Mouse (Mus musculus) CH12.LX (cell line): Measurements from ENCODE around the gene Cptp. TPM values are rescaled to one million over a fixed set of nuclear protein-coding genes. Genes with fewer than 3 reads are reported as not detected.

ENCODE experiments used
- DNase-seq: peaks from one replicate; pipeline ENCODE4 v3.0.0-alpha.2; 2013; ENCODE audit errors: extremely low read depth
- H3K27ac ChIP-seq: 2 replicates; pipeline ENCODE4 v1.5.1; 2012; ENCODE audit warnings: low read depth, mild to moderate bottlenecking, control low read depth, moderate library complexity; ENCODE audit not compliant: insufficient read depth
- H3K27me3 ChIP-seq: replicated peaks from 2 replicates; pipeline ENCODE3; 2012; ENCODE audit warnings: inconsistent platforms
- H3K36me3 ChIP-seq, 2 experiments: replicated peaks in 1 of 2; 2 replicates each; pipeline versions ENCODE3 to v1.6.1; 2012; ENCODE audit warnings: inconsistent platforms in 1 of 2, low read length in 1 of 2, mild to moderate bottlenecking in 1 of 2, mixed read lengths in 1 of 2, moderate library complexity in 1 of 2; ENCODE audit not compliant: control insufficient read depth in 1 of 2, insufficient read depth in 1 of 2
- H3K4me1 ChIP-seq, 2 experiments: 2 replicates each; pipeline ENCODE4 v1.6.1; 2012; ENCODE audit warnings: inconsistent platforms in 1 of 2, moderate library complexity in 1 of 2; ENCODE audit not compliant: insufficient read depth in 2 of 2, control insufficient read depth in 1 of 2
- H3K4me2 ChIP-seq: 2 replicates; pipeline ENCODE4 v1.6.1; 2012; ENCODE audit warnings: low read depth, mild to moderate bottlenecking, control low read depth; ENCODE audit not compliant: poor library complexity, insufficient read depth, severe bottlenecking
- H3K4me3 ChIP-seq, 3 experiments: fragments of 150-350 bp in 1 of 3; sonication (generic) in 1 of 3; replicated peaks in 1 of 3; 2 replicates each; pipeline versions ENCODE3 to v1.5.1; 2011 to 2012; ENCODE audit warnings: low read depth in 2 of 3, low read length in 2 of 3, mild to moderate bottlenecking in 2 of 3, moderate library complexity in 2 of 3, control low read depth in 1 of 3, improper control_type of control experiment in 1 of 3, inconsistent platforms in 1 of 3, mixed read lengths in 1 of 3; ENCODE audit not compliant: poor library complexity in 1 of 3
- H3K79me2 ChIP-seq: replicated peaks from 2 replicates; pipeline ENCODE4 v1.6.1; 2012; ENCODE audit warnings: mild to moderate bottlenecking, moderate library complexity; ENCODE audit not compliant: control insufficient read depth, poor library complexity, insufficient read depth, severe bottlenecking; ENCODE audit errors: extremely low read depth
- H3K9ac ChIP-seq: 2 replicates; pipeline ENCODE4 v1.6.1; 2012; ENCODE audit warnings: low read depth, mild to moderate bottlenecking, control low read depth, moderate library complexity; ENCODE audit not compliant: insufficient read depth
- H3K9me3 ChIP-seq: replicated peaks from 2 replicates; pipeline ENCODE3; 2012; ENCODE audit warnings: low read length, inconsistent platforms, mixed read lengths
- CHD1 ChIP-seq: IDR thresholded peaks from 2 replicates; pipeline ENCODE4 v1.6.1; 2012; ENCODE audit warnings: low read depth, low read length, improper control_type of control experiment, inconsistent platforms
- CTCF ChIP-seq, 2 experiments: IDR thresholded peaks in 1 of 2; conservative IDR thresholded peaks in 1 of 2; 2 replicates each; pipeline ENCODE4 v1.5.1; 2011 to 2012; ENCODE audit warnings: low read depth in 2 of 2, low read length in 2 of 2, improper control_type of control experiment in 1 of 2, inconsistent platforms in 1 of 2, mild to moderate bottlenecking in 1 of 2, moderate library complexity in 1 of 2
- E2F4 ChIP-seq: IDR thresholded peaks from 2 replicates; pipeline ENCODE4 v1.6.1; 2011; ENCODE audit warnings: low read depth, low read length, improper control_type of control experiment; ENCODE audit not compliant: insufficient replicate concordance
- ELF1 ChIP-seq: IDR thresholded peaks from 2 replicates; pipeline ENCODE4 v1.6.1; 2014; ENCODE audit warnings: low read depth, mild to moderate bottlenecking, inconsistent platforms, low read length, improper control_type of control experiment
- EP300 ChIP-seq: IDR thresholded peaks from 2 replicates; pipeline ENCODE4 v1.6.1; 2011; ENCODE audit warnings: low read length, improper control_type of control experiment
- ETS1 ChIP-seq: conservative IDR thresholded peaks from 2 replicates; pipeline ENCODE4 v1.6.1; 2012; ENCODE audit warnings: low read depth, mild to moderate bottlenecking, inconsistent platforms, low read length, improper control_type of control experiment, moderate library complexity
- HCFC1 ChIP-seq: IDR thresholded peaks from 2 replicates; pipeline ENCODE4 v1.6.1; 2012; ENCODE audit warnings: low read depth, mild to moderate bottlenecking, inconsistent platforms, low read length, improper control_type of control experiment
- JUN ChIP-seq: IDR thresholded peaks from 2 replicates; pipeline ENCODE4 v1.6.1; 2011; ENCODE audit warnings: low read depth, mild to moderate bottlenecking, low read length, improper control_type of control experiment, moderate library complexity; ENCODE audit not compliant: insufficient read depth
- JUND ChIP-seq: conservative IDR thresholded peaks from 2 replicates; pipeline ENCODE4 v1.6.1; 2011; ENCODE audit warnings: low read depth, low read length, improper control_type of control experiment
- KAT2A ChIP-seq: IDR thresholded peaks from 2 replicates; pipeline ENCODE4 v1.6.1; 2012; ENCODE audit warnings: low read length, improper control_type of control experiment, inconsistent platforms; ENCODE audit not compliant: insufficient replicate concordance
- MAX ChIP-seq: IDR thresholded peaks from 2 replicates; pipeline ENCODE4 v1.6.1; 2011; ENCODE audit warnings: low read length, improper control_type of control experiment
- MAZ ChIP-seq: IDR thresholded peaks from 2 replicates; pipeline ENCODE4 v1.6.1; 2012; ENCODE audit warnings: low read depth, mild to moderate bottlenecking, inconsistent platforms, low read length, improper control_type of control experiment, moderate library complexity
- MEF2A ChIP-seq: IDR thresholded peaks from 2 replicates; pipeline ENCODE4 v1.6.1; 2014; ENCODE audit warnings: low read depth, mild to moderate bottlenecking, inconsistent platforms, low read length, improper control_type of control experiment, borderline replicate concordance
- MXI1 ChIP-seq: IDR thresholded peaks from 2 replicates; pipeline ENCODE4 v1.6.1; 2011; ENCODE audit warnings: mild to moderate bottlenecking, low read depth, low read length, improper control_type of control experiment
- NRF1 ChIP-seq: IDR thresholded peaks from 2 replicates; pipeline ENCODE4 v1.6.1; 2014; ENCODE audit warnings: low read depth, mild to moderate bottlenecking, inconsistent platforms, low read length, improper control_type of control experiment, moderate library complexity
- PAX5 ChIP-seq: IDR thresholded peaks from 2 replicates; pipeline ENCODE4 v1.6.1; 2012; ENCODE audit warnings: low read length, inconsistent platforms, mixed read lengths
- POLR2AphosphoS2 ChIP-seq: IDR thresholded peaks from 2 replicates; pipeline ENCODE4 v1.6.1; 2011; ENCODE audit warnings: low read depth, low read length, improper control_type of control experiment
- RAD21 ChIP-seq: IDR thresholded peaks from 2 replicates; pipeline ENCODE4 v1.6.1; 2011; ENCODE audit warnings: low read depth, mild to moderate bottlenecking, low read length, improper control_type of control experiment, moderate library complexity
- RCOR1 ChIP-seq: conservative IDR thresholded peaks from 2 replicates; pipeline ENCODE4 v1.6.1; 2012; ENCODE audit warnings: low read depth, mild to moderate bottlenecking, inconsistent platforms, low read length, improper control_type of control experiment
- SMC3 ChIP-seq: IDR thresholded peaks from 2 replicates; pipeline ENCODE4 v1.6.1; 2011; ENCODE audit warnings: low read depth, low read length, improper control_type of control experiment
- TBP ChIP-seq: conservative IDR thresholded peaks from 2 replicates; pipeline ENCODE4 v1.6.1; 2011; ENCODE audit warnings: low read depth, low read length, improper control_type of control experiment
- TCF12 ChIP-seq: IDR thresholded peaks from 2 replicates; pipeline ENCODE4 v1.6.1; 2014; ENCODE audit warnings: low read depth, mild to moderate bottlenecking, inconsistent platforms, low read length, improper control_type of control experiment
- USF1 ChIP-seq: IDR thresholded peaks from 2 replicates; pipeline ENCODE4 v1.6.1; 2014; ENCODE audit warnings: low read depth, mild to moderate bottlenecking, inconsistent platforms, low read length, improper control_type of control experiment
- ZKSCAN1 ChIP-seq: IDR thresholded peaks from 2 replicates; pipeline ENCODE4 v1.6.1; 2012; ENCODE audit warnings: low read depth, inconsistent platforms, low read length, improper control_type of control experiment, borderline replicate concordance
- ZMIZ1 ChIP-seq: IDR thresholded peaks from 2 replicates; pipeline ENCODE4 v1.6.1; 2012; ENCODE audit warnings: low read depth, mild to moderate bottlenecking, inconsistent platforms, low read length, improper control_type of control experiment
- ZNF384 ChIP-seq: IDR thresholded peaks from 2 replicates; pipeline ENCODE4 v1.6.1; 2012; ENCODE audit warnings: low read depth, low read length, improper control_type of control experiment, inconsistent platforms
- dilution Hi-C: fragments of 300-500 bp; cut with MboI; formaldehyde crosslinking; loops from 2 replicates; pipeline ENCODE4 v1.14.3; 2020; ENCODE audit warnings: low sequenced_read_pairs; ENCODE audit not compliant: extremely low pct_unique_long_range_greater_than_20kb, extremely low pct_ligation_motif_present
- in situ Hi-C: fragments of 300-500 bp; cut with MboI; formaldehyde crosslinking; loops from 3 replicates; pipeline ENCODE4 v1.14.3; 2019; ENCODE audit warnings: low sequenced_read_pairs, low pct_ligation_motif_present, low pct_unique_long_range_greater_than_20kb, mixed read lengths
- polyA plus RNA-seq: library from polyadenylated mRNA; unstranded; fragments of >175 nt; gene quantifications from 2 replicates; pipeline ENCODE4 v1.2.1, GENCODE M21; 2012; ENCODE audit warnings: low read depth; ENCODE audit not compliant: insufficient read length
- total RNA-seq, 2 experiments: library from RNA; depleted of rRNA; stranded (reverse); fragments of 300-350 nt in 1 of 2; fragments of >200 nt in 1 of 2; gene quantifications; 2 replicates each; pipeline ENCODE4 v1.2.3; 2012 to 2014

Gene Cptp
- total and polyA plus RNA-seq, 3 experiments = 9.0 to 15.5 (median 12.1) TPM

DNA sequence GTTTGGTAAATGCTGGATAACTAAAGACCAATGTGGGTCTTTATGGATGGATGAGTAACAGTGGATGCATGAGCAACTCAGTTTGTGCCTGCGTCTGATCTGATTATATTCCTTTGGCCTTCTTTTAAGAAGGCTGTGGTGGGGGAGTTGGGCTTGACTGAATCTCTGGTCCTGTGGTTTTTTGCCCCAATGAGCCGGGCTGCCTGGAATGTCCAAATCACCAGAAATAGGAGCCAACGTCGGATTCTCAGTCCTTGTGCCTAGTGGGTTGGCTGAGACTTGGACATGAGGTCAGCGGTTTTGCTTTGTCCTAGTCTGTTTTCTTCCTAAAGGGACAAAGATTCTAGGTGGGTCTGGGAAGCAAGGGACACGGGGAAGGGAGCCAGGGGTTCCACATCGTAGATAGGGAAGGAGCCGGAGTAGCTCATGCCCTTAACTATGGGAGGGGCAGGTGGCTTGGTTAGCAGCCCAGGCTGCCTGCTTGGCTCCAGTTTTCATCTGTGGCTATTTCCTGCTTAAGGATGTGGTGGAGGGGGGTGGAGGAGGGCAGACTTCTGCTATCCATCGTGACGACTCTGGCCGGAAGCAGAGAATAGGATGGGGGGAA is 31.7 kb downstream of the Cptp start:
- Histone ChIP-seq H3K36me3 (peaks cover 17 to 33% of the 10 kb centered on the region in 2 experiments), H3K9ac (no peak overlapping the region)
- TF ChIP-seq PAX5 (no peak), ZNF384 (no peak), RAD21 (no peak), JUND (no peak), RCOR1 (no peak), MXI1 (no peak), E2F4 (no peak), MEF2A (no peak), EP300 (no peak), SMC3 (no peak), JUN (no peak), KAT2A (no peak), CHD1 (no peak), ZMIZ1 (no peak), TBP (no peak), ETS1 (no peak), MAZ (no peak), ZKSCAN1 (no peak), TCF12 (no peak), HCFC1 (no peak)
- TF ChIP-seq, all 38 proteins: peak for 0
- H3K79me2 ChIP-seq = peaks cover 10% of the 10 kb centered on the region
- dilution Hi-C loops = no loop called here
- no peak overlapping the region for H3K4me2 ChIP-seq
- H3K4me3 ChIP-seq = no peak overlapping the region
- H3K4me1 ChIP-seq = peaks cover 25 to 46% of the 10 kb centered on the region in 2 experiments
- no peak for DNase-seq
- H3K27me3 ChIP-seq = no peaks in the 10 kb centered on the region
- in situ Hi-C loops = loop anchor here (5.0 to 10.0 kb wide), 2 partner anchors 40 to 107 kb away; partner anchors contain the start of gene Ube2j2
- peaks cover 3% of the 10 kb centered on the region for H3K9me3 ChIP-seq
- no peak overlapping the region for H3K27ac ChIP-seq

GRCm38 (mm10) chr4:155833836-155834235 is 35.4 kb downstream of the Cptp start:
- H3K36me3 ChIP-seq = peaks cover 6 to 36% of the 10 kb centered on the region in 2 experiments
- peaks cover 8 to 38% of the 10 kb centered on the region in 2 experiments for H3K4me1 ChIP-seq
- peaks cover 20% of the 10 kb centered on the region for H3K79me2 ChIP-seq
- no peaks in the 10 kb centered on the region for H3K9me3 ChIP-seq
- DNase-seq = peak; percentile 86
- no peaks in the 10 kb centered on the region for H3K27me3 ChIP-seq
- dilution Hi-C loops (no loop called here), in situ Hi-C loops (loop anchor here (10.0 kb wide), 1 partner anchor 111 kb away; the partner anchor contains the start of gene Ube2j2)
- H3K4me2 ChIP-seq = no peak overlapping the region
- no peak overlapping the region for H3K4me3 ChIP-seq
- TF ChIP-seq ELF1 (no peak), NRF1 (0 out of 2 replicates have a peak, but pooled peaks have one; percentile 9), CTCF (conservative IDR thresholded peaks at IDR 0.05 in 1 of 2, IDR thresholded peaks at IDR 0.05 in 1 of 2; ENCODE audit: low read depth in 2 of 2, low read length in 2 of 2) (peak; percentile 61 to 83), RAD21 (peak; percentile 72), USF1 (no peak), MAX (no peak), POLR2AphosphoS2 (0 out of 2 replicates have a peak, but pooled peaks have one; percentile 38), SMC3 (peak; percentile 74)
- no peak overlapping the region for H3K27ac ChIP-seq
- no peak overlapping the region for H3K9ac ChIP-seq
